Mouse (Mus musculus) G1E (cell line): ENCODE data around the gene Rps6ka6.

Experiments used
- CTCF ChIP-seq: IDR thresholded peaks from 2 replicates; pipeline ENCODE4 v1.5.1; 2012; ENCODE audit warnings: low read depth, low read length, inconsistent platforms, mixed read lengths
- POLR2AphosphoS5 ChIP-seq: IDR thresholded peaks from 2 replicates; pipeline ENCODE4 v1.6.1; 2012; ENCODE audit warnings: low read depth, low read length, inconsistent platforms; ENCODE audit not compliant: insufficient replicate concordance

DNA sequence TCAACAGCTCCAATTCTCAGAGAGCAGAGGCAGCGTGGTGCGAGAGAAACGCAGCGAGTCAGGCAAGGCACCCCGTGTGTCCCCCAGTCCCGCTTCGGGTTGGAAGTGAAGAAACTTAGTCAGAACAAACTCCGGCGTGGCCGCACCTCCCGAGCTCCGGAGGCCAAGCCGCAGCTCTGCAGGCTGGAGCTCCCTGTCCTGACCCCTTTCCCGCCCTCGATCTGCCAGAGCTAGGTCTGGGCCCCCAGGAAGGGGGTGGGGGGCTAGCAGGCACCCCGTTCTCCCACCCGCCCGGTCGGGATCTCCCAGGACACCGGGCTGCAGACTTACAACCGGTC lies 75.3 kb downstream of the Rps6ka6 start:
- TF ChIP-seq CTCF (no peak), POLR2AphosphoS5 (no peak)
